Mouse (Mus musculus): ENCODE data around the gene Hsp90b1.

DNA sequence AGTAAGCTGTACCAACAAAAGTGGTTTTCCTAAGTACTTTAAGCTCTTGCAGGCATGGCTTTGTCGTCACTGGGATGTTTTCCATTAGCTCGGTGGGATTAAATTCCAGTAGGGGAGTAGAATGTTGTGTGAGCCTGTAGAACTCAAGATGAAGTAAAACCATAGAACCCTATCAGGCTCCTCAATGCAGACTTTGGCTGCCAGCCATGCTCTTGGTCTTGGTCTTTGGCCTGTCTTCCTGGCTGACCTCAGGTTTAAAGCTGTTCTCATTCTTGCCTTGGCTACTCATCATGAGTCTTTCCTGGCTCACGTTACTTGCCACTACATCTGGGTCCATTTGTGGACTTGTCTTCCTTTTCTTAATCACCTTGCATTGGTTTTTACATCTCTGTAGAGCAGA is 6.8 kb upstream of the Hsp90b1 start:
- TF ChIP-seq CTCF (IDR thresholded peaks at IDR 0.05) (no peak), POLR2A (IDR thresholded peaks at IDR 0.05; ENCODE audit: insufficient read depth, low read depth, low read length) (no peak)

Data from heart, adult 2 months (tissue).